Mouse (Mus musculus) liver, embryonic 16.5 days (tissue): ENCODE measurements around the gene Acvr1b. TPM values are rescaled to one million over a fixed set of nuclear protein-coding genes. Genes with fewer than 3 reads are reported as not detected.
A peak's percentile ranks its signal among the peaks of the same experiment; 100 is the strongest.

Experiments
- ATAC-seq: fragments of 200-750 bp; cut with Nextera tagmentation; 2 replicates; pipeline ENCODE4 v1.8.0; 2017; ENCODE audit warnings: low read depth, mild to moderate bottlenecking, moderate number of reproducible peaks, moderate library complexity
- H3K27ac ChIP-seq: fragments of 300-500 bp; sonication (generic); 2 replicates; pipeline ENCODE4 v1.5.1; 2014; ENCODE audit warnings: mild to moderate bottlenecking, low read length
- H3K27me3 ChIP-seq: fragments of 300-500 bp; sonication (generic); 2 replicates; pipeline ENCODE4 v1.6.1; 2014; ENCODE audit warnings: low read depth, low read length, mixed read lengths; ENCODE audit not compliant: control insufficient read depth, insufficient read depth
- H3K36me3 ChIP-seq: fragments of 300-500 bp; sonication (generic); 2 replicates; pipeline ENCODE4 v1.6.1; 2014; ENCODE audit warnings: mild to moderate bottlenecking; ENCODE audit not compliant: control insufficient read depth, insufficient read depth
- H3K4me1 ChIP-seq: fragments of 300-500 bp; sonication (generic); 2 replicates; pipeline ENCODE4 v1.6.1; 2014; ENCODE audit warnings: low read depth, low read length, mixed read lengths; ENCODE audit not compliant: control insufficient read depth
- H3K4me2 ChIP-seq: fragments of 300-500 bp; sonication (generic); 2 replicates; pipeline ENCODE4 v1.6.1; 2014; ENCODE audit warnings: low read depth, low read length, mixed read lengths
- H3K4me3 ChIP-seq: fragments of 300-500 bp; sonication (generic); 2 replicates; pipeline ENCODE4 v1.5.1; 2014; ENCODE audit warnings: low read depth, mild to moderate bottlenecking, low read length
- H3K9ac ChIP-seq: fragments of 300-500 bp; sonication (generic); 2 replicates; pipeline ENCODE4 v1.6.1; 2014; ENCODE audit warnings: low read depth, low read length
- H3K9me3 ChIP-seq: fragments of 300-500 bp; sonication (generic); replicated peaks from 2 replicates; pipeline ENCODE4 v1.6.1; 2016; ENCODE audit warnings: low read length; ENCODE audit not compliant: control insufficient read depth
- WGBS: fragments of 180-500 bp; shearing (Covaris S2); extraction: QIAGEN DNeasy Blood & Tissue Kit; methylation state at CpG from one replicate; pipeline ENCODE4 v1.1.7; 2014; ENCODE audit not compliant: insufficient replicate concordance; 5-methylcytosine and 5-hydroxymethylcytosine counted together
- microRNA-seq: library from miRNA; unstranded; fragments of <30 nt; microRNA quantifications from one replicate; pipeline ENCODE4, GENCODE M21; 2016
- polyA plus RNA-seq: library from polyadenylated mRNA; unstranded; fragments of >200 nt; fragmentation: Nextera tagmentation; extraction: Ambion mirVana; gene quantifications from 2 replicates; pipeline ENCODE4 v1.2.1, GENCODE M21; 2015

Gene Acvr1b
- polyA plus RNA-seq, 1 experiment from 2014 or later, result 2.1 TPM

DNA sequence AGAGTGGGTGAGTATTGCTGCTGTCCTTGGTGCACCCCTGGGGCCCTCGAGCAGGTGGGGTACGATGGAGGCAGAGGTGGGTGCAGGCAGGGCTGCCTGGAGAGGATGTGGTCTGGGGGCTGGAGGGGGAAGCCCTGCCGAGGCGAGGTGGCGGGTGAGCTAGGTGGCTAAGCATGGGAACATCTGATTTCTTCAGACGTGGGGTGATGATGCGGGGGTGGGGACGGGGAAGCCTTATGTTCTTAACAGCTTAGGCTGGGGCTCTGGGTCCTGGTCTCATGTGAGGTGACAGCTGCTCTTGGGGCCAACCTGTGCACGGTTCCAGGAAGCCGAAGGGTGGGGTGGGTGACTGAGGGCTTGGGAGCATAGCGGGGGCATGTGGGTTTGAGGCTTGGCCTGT, 84.6 kb downstream of the Acvr1b start:
- WGBS, result 33% methylated on average over 11 of the region's 11 CpGs
- no peak for ATAC-seq
- no peak overlapping the region for H3K4me2 ChIP-seq
- H3K4me3 ChIP-seq, result no peak overlapping the region
- peaks cover 2% of the 10 kb centered on the region for H3K4me1 ChIP-seq
- H3K36me3 ChIP-seq, result no peaks in the 10 kb centered on the region
- H3K9me3 ChIP-seq, result no peaks in the 10 kb centered on the region
- peaks cover 16% of the 10 kb centered on the region for H3K27me3 ChIP-seq
- no peak overlapping the region for H3K27ac ChIP-seq
- H3K9ac ChIP-seq, result no peak overlapping the region

DNA sequence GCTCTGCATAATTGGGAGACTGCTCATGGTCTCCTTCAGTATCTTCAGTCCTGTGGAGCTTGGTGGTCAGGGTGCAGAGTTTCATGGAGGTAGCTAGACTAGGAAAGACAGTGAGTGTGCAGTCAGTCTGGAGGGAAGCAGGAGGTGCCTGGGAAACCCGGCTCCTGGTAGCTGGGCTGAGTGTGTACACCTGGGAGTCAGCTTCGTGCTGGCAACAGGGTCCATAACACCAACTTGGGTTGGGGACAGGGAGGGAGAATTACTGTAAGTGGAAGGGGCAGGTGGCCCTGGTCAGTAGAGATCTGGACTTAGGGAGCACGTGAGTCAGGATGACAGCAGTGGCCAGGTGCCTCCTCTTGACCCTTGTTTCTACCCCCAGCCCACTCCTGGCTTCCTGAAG, 86.1 kb downstream of the Acvr1b start:
- 61% methylated on average over 3 of the region's 3 CpGs for WGBS
- Histone ChIP-seq H3K4me2 (no peak overlapping the region), H3K9me3 (no peaks in the 10 kb centered on the region), H3K9ac (no peak overlapping the region), H3K27ac (no peak overlapping the region), H3K4me3 (no peak overlapping the region), H3K4me1 (peaks cover 2% of the 10 kb centered on the region), H3K27me3 (peaks cover under 1% of the 10 kb centered on the region), H3K36me3 (no peaks in the 10 kb centered on the region)
- no peak for ATAC-seq

DNA sequence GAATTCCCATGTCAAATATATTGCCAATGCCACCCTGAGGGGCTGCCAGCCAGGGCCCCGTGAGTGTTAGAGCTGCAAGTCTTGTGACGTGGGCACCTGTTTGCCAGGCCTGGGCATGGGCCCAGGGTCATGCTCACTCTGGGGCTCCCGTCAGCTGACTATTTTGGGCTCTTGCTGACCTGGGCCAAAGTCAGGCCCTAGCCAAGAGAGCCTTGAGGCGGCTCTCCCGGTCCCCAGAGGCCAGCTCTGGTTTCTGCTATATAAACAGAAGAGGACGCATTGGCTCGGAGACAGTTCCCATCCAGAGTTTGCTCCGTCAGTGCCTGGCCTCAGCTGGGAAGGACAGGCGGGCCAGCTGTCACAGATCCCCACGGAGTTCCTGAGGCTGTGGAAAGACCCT, 86.5 kb downstream of the Acvr1b start:
- Histone ChIP-seq H3K9me3 (no peaks in the 10 kb centered on the region), H3K27me3 (no peaks in the 10 kb centered on the region), H3K4me2 (no peak overlapping the region), H3K4me3 (no peak overlapping the region), H3K9ac (no peak overlapping the region), H3K27ac (no peak overlapping the region), H3K36me3 (no peaks in the 10 kb centered on the region), H3K4me1 (peaks cover 2% of the 10 kb centered on the region)
- no peak for ATAC-seq
- WGBS, result 56% methylated on average over 10 of the region's 10 CpGs

GRCm38 (mm10) chr15:101260874-101261622, 87.2 kb downstream of the Acvr1b start:
- Histone ChIP-seq H3K4me3 (no peak overlapping the region), H3K9me3 (no peaks in the 10 kb centered on the region), H3K9ac (no peak overlapping the region), H3K4me2 (no peak overlapping the region; the same call in 1 of the 2 replicates), H3K27me3 (peaks cover 1% of the 10 kb centered on the region), H3K27ac (peak overlapping the region; percentile 57; the same call in 1 of the 2 replicates), H3K36me3 (no peaks in the 10 kb centered on the region), H3K4me1 (peaks cover 4% of the 10 kb centered on the region)
- WGBS, result 13% methylated on average over 13 of the region's 13 CpGs
- no peak for ATAC-seq

DNA sequence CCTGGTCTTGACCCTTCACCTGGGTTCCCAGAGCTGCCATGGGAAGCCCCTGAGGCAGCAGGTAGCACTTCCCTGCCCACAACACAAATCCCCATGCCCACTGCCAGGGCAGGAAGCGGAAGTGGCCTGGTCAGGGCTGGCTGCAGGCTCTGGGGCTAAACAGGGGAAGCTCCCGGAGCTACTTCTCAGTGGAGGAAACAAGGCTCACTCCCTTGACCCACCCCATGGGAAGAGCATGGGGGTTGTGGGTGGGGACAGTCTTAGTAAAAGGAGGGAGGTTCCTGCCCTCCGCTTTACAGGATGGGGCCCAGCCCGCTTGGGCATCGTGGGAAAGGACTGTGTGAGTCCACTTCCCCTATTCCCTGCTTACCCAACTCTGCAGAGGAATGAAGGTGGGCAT, 88.6 kb downstream of the Acvr1b start:
- H3K9me3 ChIP-seq, result no peaks in the 10 kb centered on the region
- peak; percentile 22; the same call in 1 of the 2 replicates for ATAC-seq
- no peaks in the 10 kb centered on the region for H3K36me3 ChIP-seq
- no peak overlapping the region for H3K4me3 ChIP-seq
- no peak overlapping the region for H3K9ac ChIP-seq
- H3K4me2 ChIP-seq, result no peak overlapping the region
- peaks cover 6% of the 10 kb centered on the region for H3K4me1 ChIP-seq
- 21% methylated on average over 5 of the region's 5 CpGs for WGBS
- no peak overlapping the region for H3K27ac ChIP-seq
- H3K27me3 ChIP-seq, result peaks cover 16% of the 10 kb centered on the region

Small RNAs within 50 kb of the gene (microRNA-seq; reads per million reads assigned to microRNA genes)
- gene Mir6962, result not detected

Other genes starting within 250 kb of the Acvr1b start
- gene Gm47841, start 126.7 kb upstream of the Acvr1b start, polyA plus RNA-seq, result not detected in 2 replicates
- 0.07 TPM in 2 replicates for gene Fignl2, start 95.5 kb upstream of the Acvr1b start, polyA plus RNA-seq
- gene Ankrd33, start 58.3 kb upstream of the Acvr1b start, polyA plus RNA-seq, result not detected in 2 replicates
- gene Acvrl1, start 45.5 kb upstream of the Acvr1b start, polyA plus RNA-seq, result 2.3 and 3.2 TPM in 2 replicates
- gene Grasp, start 50.1 kb downstream of the Acvr1b start, polyA plus RNA-seq, result 0.36 and 0.54 TPM in 2 replicates
- gene Nr4a1, start 80.2 kb downstream of the Acvr1b start, polyA plus RNA-seq, result 0.67 and 0.69 TPM in 2 replicates
- 25.0 and 26.1 TPM in 2 replicates for gene Atg101, start 110.2 kb downstream of the Acvr1b start, polyA plus RNA-seq
- gene 6030408B16Rik, start 119.1 kb downstream of the Acvr1b start, polyA plus RNA-seq, result 0.72 and 0.81 TPM in 2 replicates
- gene Krt80, start 196.1 kb downstream of the Acvr1b start, polyA plus RNA-seq, result 0.32 and 0.52 TPM in 2 replicates
- 2.4 and 3.4 TPM in 2 replicates for gene Krt7, start 237.0 kb downstream of the Acvr1b start, polyA plus RNA-seq